Mouse (Mus musculus) forebrain, postnatal 0 days (tissue): ENCODE results near the gene Ddx20. TPM values are rescaled to one million over a fixed set of nuclear protein-coding genes. Genes with fewer than 3 reads are reported as not detected.

Experiments used
- ATAC-seq: fragments of 200-750 bp; cut with Nextera tagmentation; 2 replicates; pipeline ENCODE4 v1.8.0; 2017; ENCODE audit warnings: mild to moderate bottlenecking, moderate library complexity
- DNase-seq: peaks from one replicate; pipeline ENCODE4 v3.0.0-alpha.2; 2015
- H3K27ac ChIP-seq: fragments of 300-500 bp; sonication (generic); 2 replicates; pipeline ENCODE4 v1.5.1; 2014; ENCODE audit warnings: low read depth, mild to moderate bottlenecking, antibody characterized with exemption, low read length, moderate library complexity, mixed read lengths
- H3K27me3 ChIP-seq: fragments of 300-500 bp; sonication (generic); 2 replicates; pipeline ENCODE4 v1.6.1; 2014; ENCODE audit warnings: mild to moderate bottlenecking, low read length, mixed read lengths; ENCODE audit not compliant: insufficient read depth
- H3K36me3 ChIP-seq: fragments of 300-500 bp; sonication (generic); 2 replicates; pipeline ENCODE4 v1.6.1; 2014; ENCODE audit warnings: mild to moderate bottlenecking, moderate library complexity; ENCODE audit not compliant: insufficient read depth
- H3K4me1 ChIP-seq: fragments of 300-500 bp; sonication (generic); 2 replicates; pipeline ENCODE4 v1.6.1; 2014; ENCODE audit warnings: antibody characterized with exemption; ENCODE audit not compliant: insufficient read depth
- H3K4me2 ChIP-seq: fragments of 300-500 bp; sonication (generic); 2 replicates; pipeline ENCODE4 v1.6.1; 2014; ENCODE audit warnings: low read depth, mild to moderate bottlenecking, moderate library complexity
- H3K4me3 ChIP-seq: fragments of 300-500 bp; sonication (generic); 2 replicates; pipeline ENCODE4 v1.5.1; 2014; ENCODE audit warnings: low read depth, low read length, mixed read lengths
- H3K9ac ChIP-seq: fragments of 300-500 bp; sonication (generic); 2 replicates; pipeline ENCODE4 v1.6.1; 2014; ENCODE audit warnings: mild to moderate bottlenecking
- H3K9me3 ChIP-seq: fragments of 300-500 bp; sonication (generic); 2 replicates; pipeline ENCODE4 v1.6.1; 2016; ENCODE audit warnings: low read length
- CTCF ChIP-seq: sonication (generic); IDR thresholded peaks from 2 replicates; pipeline ENCODE4 v1.5.1; 2016; ENCODE audit warnings: antibody characterized with exemption, control low read depth, low read depth
- WGBS: fragments of 180-500 bp; shearing (Covaris S2); extraction: QIAGEN DNeasy Blood & Tissue Kit; methylation state at CpG from one replicate; pipeline ENCODE4 v1.1.7; 2014; 5-methylcytosine and 5-hydroxymethylcytosine counted together
- polyA plus RNA-seq: library from polyadenylated mRNA; unstranded; fragments of >200 nt; fragmentation: Nextera tagmentation; extraction: Ambion mirVana; gene quantifications from 2 replicates; pipeline ENCODE4 v1.2.1, GENCODE M21; 2015
- total RNA-seq: library from RNA; depleted of rRNA; stranded (reverse); fragments of >200 nt; gene quantifications from 2 replicates; pipeline ENCODE4 v1.2.3, GENCODE M21; 2014

Ddx20 gene
- total and polyA plus RNA-seq, 2 experiments from 2014 or later = 18.1 to 24.2 TPM

- H3K36me3 ChIP-seq = no peaks in the 10 kb centered on the region
- no peak for TF ChIP-seq CTCF
- no peak overlapping the region for H3K27ac ChIP-seq
- H3K27me3 ChIP-seq = no peaks in the 10 kb centered on the region
- no peak overlapping the region for H3K4me2 ChIP-seq
- no peaks in the 10 kb centered on the region for H3K9me3 ChIP-seq
- no peaks in the 10 kb centered on the region for H3K4me1 ChIP-seq
- H3K9ac ChIP-seq = no peak overlapping the region
- H3K4me3 ChIP-seq = no peak overlapping the region
- ATAC-seq (no peak), DNase-seq (no peak)
These were observed 27.4 kb upstream of the Ddx20 start for GRCm38 (mm10) chr3:105714820-105715167.

GRCm38 (mm10) chr3:105714091-105714819 is 26.9 kb upstream of the Ddx20 start:
- Histone ChIP-seq H3K4me1 (no peaks in the 10 kb centered on the region), H3K4me3 (no peak overlapping the region), H3K36me3 (no peaks in the 10 kb centered on the region), H3K9ac (no peak overlapping the region), H3K9me3 (no peaks in the 10 kb centered on the region), H3K27ac (peak overlapping the region; percentile 21; the same call in 1 of the 2 replicates), H3K4me2 (no peak overlapping the region), H3K27me3 (no peaks in the 10 kb centered on the region)
- peak; percentile 14; the same call in 1 of the 2 replicates for ATAC-seq
- TF ChIP-seq CTCF = no peak
- no peak for DNase-seq
- whole genome bisulfite sequencing = 23% methylated on average over 8 of the region's 8 CpGs

DNA sequence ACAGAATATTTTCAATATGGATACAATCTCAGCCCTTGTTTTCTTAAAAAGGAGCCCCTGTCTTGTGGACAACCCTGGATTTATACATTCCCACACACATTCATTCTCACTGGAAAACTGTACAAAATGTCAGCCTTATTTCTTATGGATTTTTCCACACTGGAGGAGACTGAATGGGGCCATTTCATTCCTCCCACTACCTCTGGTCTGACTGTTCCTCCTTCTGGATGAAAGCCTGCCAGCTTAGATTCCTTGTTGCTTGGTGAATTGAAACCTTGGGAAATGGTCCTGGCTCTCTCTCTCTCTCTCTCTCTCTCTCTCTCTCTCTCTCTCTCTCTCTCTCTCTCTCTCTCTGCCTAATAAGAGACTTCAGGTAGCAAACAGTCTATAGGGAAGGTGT is 25.5 kb upstream of the Ddx20 start:
- Histone ChIP-seq H3K9me3 (no peaks in the 10 kb centered on the region), H3K4me1 (no peaks in the 10 kb centered on the region), H3K9ac (no peak overlapping the region), H3K4me3 (no peak overlapping the region), H3K27me3 (no peaks in the 10 kb centered on the region), H3K36me3 (no peaks in the 10 kb centered on the region), H3K27ac (no peak overlapping the region), H3K4me2 (no peak overlapping the region)
- no peak for TF ChIP-seq CTCF
- no peak for DNase-seq
- ATAC-seq = no peak

DNA sequence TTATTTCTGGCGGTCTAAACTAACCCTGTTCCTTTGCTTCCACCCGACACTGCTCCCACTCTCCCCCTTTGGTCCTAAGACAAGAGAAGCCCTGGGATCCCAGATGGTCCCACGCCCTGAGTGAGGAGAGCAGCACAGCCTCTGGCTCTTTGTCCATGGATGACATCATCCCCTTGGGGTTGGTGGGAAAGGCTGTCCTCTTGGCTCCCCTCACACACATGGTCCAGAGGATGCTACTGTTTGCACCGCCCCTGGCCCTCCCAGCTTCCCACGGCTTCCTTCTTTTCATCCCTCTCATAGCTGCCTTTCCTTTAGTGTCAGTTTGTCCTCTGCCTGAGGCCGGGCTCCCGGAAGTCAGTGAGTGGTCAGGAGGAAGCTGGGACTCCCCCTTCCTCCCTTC is 24.4 kb upstream of the Ddx20 start:
- ATAC-seq (peak; percentile 34), DNase-seq (no peak)
- Histone ChIP-seq H3K9me3 (no peaks in the 10 kb centered on the region), H3K36me3 (no peaks in the 10 kb centered on the region), H3K27me3 (no peaks in the 10 kb centered on the region), H3K4me2 (no peak overlapping the region), H3K4me1 (no peaks in the 10 kb centered on the region), H3K4me3 (no peak overlapping the region), H3K27ac (no peak overlapping the region), H3K9ac (no peak overlapping the region)
- WGBS = 54% methylated on average over 7 of the region's 7 CpGs
- no peak for TF ChIP-seq CTCF

GRCm38 (mm10) chr3:105710246-105710645 is 22.9 kb upstream of the Ddx20 start:
- H3K4me2 ChIP-seq = no peak overlapping the region
- TF ChIP-seq CTCF = no peak
- peak; percentile 74 for ATAC-seq
- no peak overlapping the region; the same call in 1 of the 2 replicates for H3K27ac ChIP-seq
- no peaks in the 10 kb centered on the region for H3K27me3 ChIP-seq
- no peaks in the 10 kb centered on the region for H3K9me3 ChIP-seq
- no peaks in the 10 kb centered on the region for H3K36me3 ChIP-seq
- H3K4me1 ChIP-seq = no peaks in the 10 kb centered on the region
- DNase-seq = peak; percentile 60
- 23% methylated on average over 6 of the region's 6 CpGs for whole genome bisulfite sequencing
- H3K9ac ChIP-seq = no peak overlapping the region
- H3K4me3 ChIP-seq = no peak overlapping the region

- Histone ChIP-seq H3K4me1 (no peaks in the 10 kb centered on the region), H3K36me3 (no peaks in the 10 kb centered on the region), H3K9me3 (no peaks in the 10 kb centered on the region), H3K27ac (no peak overlapping the region), H3K27me3 (no peaks in the 10 kb centered on the region), H3K4me2 (no peak overlapping the region), H3K9ac (no peak overlapping the region), H3K4me3 (no peak overlapping the region)
- DNase-seq (no peak), ATAC-seq (no peak)
- 32% methylated on average over 7 of the region's 7 CpGs for WGBS
- TF ChIP-seq CTCF = no peak
These were observed 20.2 kb upstream of the Ddx20 start for GRCm38 (mm10) chr3:105707590-105707989.

- Histone ChIP-seq H3K4me1 (no peaks in the 10 kb centered on the region), H3K27ac (no peak overlapping the region), H3K4me2 (peak overlapping the region; percentile 92), H3K9me3 (no peaks in the 10 kb centered on the region), H3K36me3 (no peaks in the 10 kb centered on the region), H3K4me3 (0 out of 2 replicates have a peak overlapping the region, but pooled peaks have one; percentile 2), H3K27me3 (no peaks in the 10 kb centered on the region), H3K9ac (no peak overlapping the region)
- WGBS = 29% methylated on average over 4 of the region's 4 CpGs
- no peak for DNase-seq
- TF ChIP-seq CTCF = no peak
- no peak for ATAC-seq
These were observed 19.1 kb upstream of the Ddx20 start for GRCm38 (mm10) chr3:105706366-105707020.
